Mouse (Mus musculus) layer of hippocampus, adult 8-10 months (tissue): Measurements from ENCODE around the gene Sub1. TPM values are rescaled to one million over a fixed set of nuclear protein-coding genes. Genes with fewer than 3 reads are reported as not detected.

Experiments
- DNase-seq, 2 experiments: peaks; one replicate each; pipeline ENCODE4 v3.0.0; 2022; ENCODE audit warnings: low spot score in 2 of 2
- total RNA-seq, 4 experiments: library from RNA; stranded (reverse); gene quantifications; 2 replicates each; pipeline ENCODE4 v1.2.4; 2022

Gene Sub1
- total RNA-seq, 4 experiments from 2014 or later, result 264 to 299 (median 284) TPM

- no peak for DNase-seq
These were observed 27.9 kb downstream of the Sub1 start for GRCm38 (mm10) chr15:11968851-11969250.

GRCm38 (mm10) chr15:11966367-11966766, 30.4 kb downstream of the Sub1 start:
- DNase-seq, result peak in 1 of 2 experiments; percentile 35

GRCm38 (mm10) chr15:11965201-11965845, 31.5 kb downstream of the Sub1 start:
- no peak for DNase-seq

GRCm38 (mm10) chr15:11963791-11964525, 32.8 kb downstream of the Sub1 start:
- DNase-seq, result no peak

- no peak for DNase-seq
These were observed 37.1 kb downstream of the Sub1 start for GRCm38 (mm10) chr15:11959716-11960115.

- no peak for DNase-seq
These were observed 40.7 kb downstream of the Sub1 start for GRCm38 (mm10) chr15:11956129-11956528.

GRCm38 (mm10) chr15:11954190-11954589, 42.6 kb downstream of the Sub1 start:
- DNase-seq, result no peak

- no peak for DNase-seq
These were observed 44.6 kb downstream of the Sub1 start for GRCm38 (mm10) chr15:11952159-11952558.

GRCm38 (mm10) chr15:11951181-11951580, 45.6 kb downstream of the Sub1 start:
- no peak for DNase-seq

GRCm38 (mm10) chr15:11950144-11950543, 46.6 kb downstream of the Sub1 start:
- DNase-seq, result no peak

GRCm38 (mm10) chr15:11949490-11949889, 47.3 kb downstream of the Sub1 start:
- DNase-seq, result no peak

GRCm38 (mm10) chr15:11940855-11941254, 55.9 kb downstream of the Sub1 start:
- no peak for DNase-seq

Other genes starting within 250 kb of the Sub1 start
- 10 to 100 TPM; 14.4 to 19.2 (median 18.0) TPM for gene Npr3, start 89.7 kb downstream of the Sub1 start, total RNA-seq
- 100 to 1,000 TPM; 275 to 344 (median 299) TPM for gene Zfr, start 120.8 kb upstream of the Sub1 start, total RNA-seq
- gene Mtmr12, start 208.0 kb upstream of the Sub1 start, total RNA-seq, result 10 to 100 TPM; 56.7 to 62.5 (median 59.0) TPM